Mouse (Mus musculus) 416B (cell line): Measurements from ENCODE around the gene Aff3.
A peak's percentile ranks its signal among the peaks of the same experiment; 100 is the strongest.

Source experiments
- DNase-seq: peaks from one replicate; pipeline ENCODE4 v3.0.0; 2011; ENCODE audit warnings: low read depth

Gene Aff3

GRCm38 (mm10) chr1:38178929-38179328 is 485.8 kb downstream of the Aff3 start:
- DNase-seq: no peak

- DNase-seq: no peak
Observed at GRCm38 (mm10) chr1:38176077-38176476, 488.7 kb downstream of the Aff3 start.

GRCm38 (mm10) chr1:38171874-38172273 is 492.9 kb downstream of the Aff3 start:
- DNase-seq: no peak

GRCm38 (mm10) chr1:38165696-38166095 is 499.1 kb downstream of the Aff3 start:
- DNase-seq: peak; percentile 77

GRCm38 (mm10) chr1:38150086-38150485 is 514.7 kb downstream of the Aff3 start:
- DNase-seq: no peak

GRCm38 (mm10) chr1:38146008-38146407 is 518.7 kb downstream of the Aff3 start:
- no peak for DNase-seq

GRCm38 (mm10) chr1:38141371-38141770 is 523.4 kb downstream of the Aff3 start:
- DNase-seq: no peak

GRCm38 (mm10) chr1:38140911-38141310 is 523.8 kb downstream of the Aff3 start:
- no peak for DNase-seq

- DNase-seq: no peak
Observed at GRCm38 (mm10) chr1:38139396-38139795, 525.4 kb downstream of the Aff3 start.

- peak; percentile 41 for DNase-seq
Observed at GRCm38 (mm10) chr1:38132942-38133341, 531.8 kb downstream of the Aff3 start.

- peak; percentile 80 for DNase-seq
Observed at GRCm38 (mm10) chr1:38130715-38131483, 533.9 kb downstream of the Aff3 start.

- DNase-seq: peak; percentile 89
Observed at GRCm38 (mm10) chr1:38129501-38130267, 535.1 kb downstream of the Aff3 start, which contains the start of gene Rev1. Gene Rev1, minus strand, starts transcription at chr1:38129801.

GRCm38 (mm10) chr1:38128919-38129436 is 535.8 kb downstream of the Aff3 start:
- peak; percentile 35 for DNase-seq
